Mouse (Mus musculus): ENCODE measurements around the gene Ror1. TPM values are rescaled to one million over a fixed set of nuclear protein-coding genes. Genes with fewer than 3 reads are reported as not detected.

Ror1 gene
- polyA plus RNA-seq, 1 experiment from 2014 or later = 13.0 TPM

DNA sequence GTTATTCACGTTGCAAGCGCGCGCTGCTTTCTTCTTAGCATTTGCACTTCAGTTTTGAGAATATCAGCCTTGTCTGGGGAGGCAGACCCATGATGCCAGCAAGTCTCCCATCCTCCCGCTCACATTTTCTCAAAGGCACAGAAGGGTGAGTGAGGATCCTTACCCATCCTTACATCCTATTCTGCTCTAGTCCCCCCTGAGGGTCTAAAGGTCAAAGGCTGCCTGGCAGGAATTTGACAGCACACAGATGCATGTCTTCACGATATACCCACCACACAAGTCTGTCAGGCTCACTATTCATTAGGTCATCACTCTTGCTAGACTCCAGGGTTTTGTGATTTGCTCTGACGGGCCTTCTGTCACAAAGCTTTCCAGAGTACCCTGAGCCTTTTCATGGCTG is 158.2 kb downstream of the Ror1 start:
- Histone ChIP-seq H3K27ac (ENCODE audit: low read length) (no peak overlapping the region), H3K36me3 (ENCODE audit: control insufficient read depth, insufficient read depth, low read length) (no peaks in the 10 kb centered on the region), H3K9me3 (ENCODE audit: control insufficient read depth, low read length) (no peaks in the 10 kb centered on the region), H3K4me3 (ENCODE audit: low read length) (no peak overlapping the region), H3K27me3 (ENCODE audit: control insufficient read depth, insufficient read depth, low read depth, low read length) (no peaks in the 10 kb centered on the region), H3K4me2 (ENCODE audit: low read depth, low read length) (no peak overlapping the region), H3K9ac (ENCODE audit: low read length) (no peak overlapping the region), H3K4me1 (replicated peaks; ENCODE audit: control insufficient read depth, insufficient read depth, low read length) (peaks cover 18% of the 10 kb centered on the region)
- ATAC-seq (ENCODE audit: low read depth) = no peak
- 78% methylated on average over 7 of the region's 7 CpGs for WGBS

DNA sequence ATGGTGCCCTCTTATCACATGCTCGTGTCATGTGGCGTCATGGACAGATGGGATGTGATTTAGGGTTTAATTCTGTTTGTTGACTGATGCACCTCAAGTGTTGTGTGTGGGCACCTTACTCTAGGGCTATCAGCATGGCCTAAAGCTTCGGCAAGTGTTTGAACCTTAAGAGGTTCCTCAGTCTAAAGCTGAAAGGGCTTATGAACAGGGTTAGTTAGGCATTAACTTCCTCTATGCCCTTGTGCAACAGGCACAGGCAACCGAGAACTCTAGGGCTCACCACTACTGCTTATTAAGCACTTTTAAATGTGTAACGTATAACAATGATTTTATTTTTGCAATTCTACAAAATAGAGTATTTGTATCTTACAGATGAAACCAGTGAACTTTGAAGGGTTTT is 162.9 kb downstream of the Ror1 start:
- Histone ChIP-seq H3K36me3 (ENCODE audit: control insufficient read depth, insufficient read depth, low read length) (no peaks in the 10 kb centered on the region), H3K27ac (ENCODE audit: low read length) (no peak overlapping the region), H3K4me1 (replicated peaks; ENCODE audit: control insufficient read depth, insufficient read depth, low read length) (peaks cover 11% of the 10 kb centered on the region), H3K9me3 (ENCODE audit: control insufficient read depth, low read length) (no peaks in the 10 kb centered on the region), H3K27me3 (ENCODE audit: control insufficient read depth, insufficient read depth, low read depth, low read length) (no peaks in the 10 kb centered on the region), H3K9ac (ENCODE audit: low read length) (no peak overlapping the region), H3K4me3 (ENCODE audit: low read length) (no peak overlapping the region), H3K4me2 (ENCODE audit: low read depth, low read length) (no peak overlapping the region)
- no peak for ATAC-seq (ENCODE audit: low read depth)
- WGBS = 46% methylated on average over 5 of the region's 5 CpGs

DNA sequence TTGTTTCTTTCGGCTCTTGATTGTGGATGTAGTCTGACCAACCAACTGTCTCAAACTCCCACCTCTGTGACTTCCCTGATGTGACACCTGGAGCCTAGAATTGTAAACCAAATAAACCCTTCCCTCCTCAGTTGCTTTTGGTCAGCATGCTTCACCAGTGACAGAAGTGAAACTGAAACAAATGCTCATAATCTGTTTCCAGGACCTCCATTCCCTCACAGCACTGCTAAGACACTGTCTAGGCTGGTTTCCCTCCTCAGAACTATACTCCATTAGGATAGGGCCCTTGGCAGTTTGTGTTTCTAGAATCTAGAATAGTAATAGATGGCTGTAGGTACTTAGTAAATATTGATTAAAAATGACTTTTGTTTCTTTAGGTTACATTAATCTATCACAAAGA is 168.3 kb downstream of the Ror1 start:
- no peak overlapping the region for H3K4me3 ChIP-seq (ENCODE audit: low read length)
- 0 out of 2 replicates have a peak, but pooled peaks cover 3% of the 10 kb centered on the region for H3K4me1 ChIP-seq (replicated peaks; ENCODE audit: control insufficient read depth, insufficient read depth, low read length)
- H3K4me2 ChIP-seq (ENCODE audit: low read depth, low read length) = no peak overlapping the region
- H3K36me3 ChIP-seq (ENCODE audit: control insufficient read depth, insufficient read depth, low read length) = no peaks in the 10 kb centered on the region
- WGBS = 95% methylated on average over 1 of the region's 1 CpGs
- no peaks in the 10 kb centered on the region for H3K27me3 ChIP-seq (ENCODE audit: control insufficient read depth, insufficient read depth, low read depth, low read length)
- no peak overlapping the region for H3K9ac ChIP-seq (ENCODE audit: low read length)
- no peak for ATAC-seq (ENCODE audit: low read depth)
- no peaks in the 10 kb centered on the region for H3K9me3 ChIP-seq (ENCODE audit: control insufficient read depth, low read length)
- no peak overlapping the region for H3K27ac ChIP-seq (ENCODE audit: low read length)

DNA sequence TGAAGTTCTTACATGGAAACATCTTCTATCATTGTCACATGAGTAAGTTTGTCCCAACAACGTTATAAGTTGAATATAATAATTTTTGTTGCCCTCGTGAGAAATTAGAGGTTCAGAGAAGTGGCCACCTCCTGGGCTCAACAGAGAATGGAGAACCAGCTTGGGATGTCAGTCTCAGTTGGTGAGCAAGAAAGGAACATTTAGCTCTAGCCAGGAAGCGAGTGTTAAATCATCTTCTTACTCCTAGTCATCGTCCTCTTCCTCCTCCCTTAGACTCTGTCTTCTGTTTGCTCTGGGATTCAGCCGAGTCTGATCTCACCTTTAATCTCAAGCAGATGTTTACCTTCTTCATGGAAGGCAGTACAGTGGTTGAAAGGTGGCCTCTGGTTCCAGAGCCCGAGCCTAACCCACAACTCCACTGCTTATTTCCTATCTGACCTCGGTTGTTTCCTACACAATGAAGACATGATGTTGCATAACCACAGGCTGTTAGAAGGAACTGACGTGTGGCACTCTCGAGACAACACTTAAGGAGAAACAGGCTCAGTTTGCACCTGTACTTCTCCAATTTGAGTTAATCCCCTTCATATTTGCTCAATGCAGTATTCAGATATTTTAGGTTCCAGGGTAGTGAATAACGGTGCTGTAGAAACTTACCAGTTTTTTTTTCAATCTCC is 175.6 kb downstream of the Ror1 start:
- Histone ChIP-seq H3K9me3 (ENCODE audit: control insufficient read depth, low read length) (no peaks in the 10 kb centered on the region), H3K4me3 (ENCODE audit: low read length) (no peak overlapping the region), H3K9ac (ENCODE audit: low read length) (no peak overlapping the region), H3K4me1 (replicated peaks; ENCODE audit: control insufficient read depth, insufficient read depth, low read length) (peaks cover 9% of the 10 kb centered on the region), H3K27me3 (ENCODE audit: control insufficient read depth, insufficient read depth, low read depth, low read length) (no peaks in the 10 kb centered on the region), H3K27ac (ENCODE audit: low read length) (no peak overlapping the region), H3K36me3 (ENCODE audit: control insufficient read depth, insufficient read depth, low read length) (no peaks in the 10 kb centered on the region), H3K4me2 (ENCODE audit: low read depth, low read length) (no peak overlapping the region)
- ATAC-seq (ENCODE audit: low read depth) = no peak; the same call in 1 of the 2 replicates
- 51% methylated on average over 10 of the region's 10 CpGs for WGBS

DNA sequence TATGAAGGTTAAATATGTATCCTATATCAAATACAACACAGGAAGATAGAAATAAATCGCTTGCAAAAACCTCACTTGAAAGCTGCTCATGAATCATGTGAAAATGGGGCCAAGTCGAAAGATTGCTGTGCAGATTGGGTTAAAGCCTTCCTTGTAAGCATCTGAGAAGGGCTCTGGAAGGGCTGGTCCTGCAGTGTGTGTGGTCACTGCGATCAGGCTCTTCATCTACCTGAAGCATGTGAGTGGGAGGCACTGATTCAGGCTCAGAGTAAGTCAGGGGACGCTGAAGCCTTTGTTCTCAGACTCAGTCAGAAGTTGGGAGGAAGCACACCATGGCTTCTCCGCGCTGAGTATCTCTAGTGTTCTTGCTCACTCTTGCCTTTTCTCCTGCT is 176.1 kb downstream of the Ror1 start:
- H3K9ac ChIP-seq (ENCODE audit: low read length) = no peak overlapping the region
- H3K27ac ChIP-seq (ENCODE audit: low read length) = 0 out of 2 replicates have a peak overlapping the region, but pooled peaks have one; percentile 24
- H3K4me2 ChIP-seq (ENCODE audit: low read depth, low read length) = no peak overlapping the region
- H3K27me3 ChIP-seq (ENCODE audit: control insufficient read depth, insufficient read depth, low read depth, low read length) = no peaks in the 10 kb centered on the region
- WGBS = 34% methylated on average over 6 of the region's 6 CpGs
- no peaks in the 10 kb centered on the region for H3K9me3 ChIP-seq (ENCODE audit: control insufficient read depth, low read length)
- peaks cover 15% of the 10 kb centered on the region for H3K4me1 ChIP-seq (replicated peaks; ENCODE audit: control insufficient read depth, insufficient read depth, low read length)
- peak; percentile 31; the same call in 1 of the 2 replicates for ATAC-seq (ENCODE audit: low read depth)
- H3K4me3 ChIP-seq (ENCODE audit: low read length) = no peak overlapping the region
- H3K36me3 ChIP-seq (ENCODE audit: control insufficient read depth, insufficient read depth, low read length) = no peaks in the 10 kb centered on the region

DNA sequence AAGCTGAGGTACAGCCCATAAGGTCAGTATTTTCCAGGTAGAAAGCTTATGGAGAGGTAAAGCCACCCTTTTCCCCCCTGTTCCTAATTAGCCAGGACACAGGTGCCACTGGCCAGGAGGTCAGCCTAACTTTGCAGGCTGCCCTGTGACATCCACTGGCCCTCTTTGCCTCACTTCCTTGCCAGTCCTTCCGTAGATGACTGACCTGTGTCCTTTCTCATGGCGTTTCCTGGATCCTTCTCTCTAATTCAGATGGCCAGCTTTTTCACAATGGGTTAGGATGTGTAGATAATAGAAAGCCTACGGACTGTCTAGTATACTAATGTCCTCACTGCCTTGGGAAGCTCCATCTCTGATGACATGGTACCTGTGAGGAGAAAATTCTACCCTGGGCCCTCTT is 177.8 kb downstream of the Ror1 start:
- no peak for ATAC-seq (ENCODE audit: low read depth)
- H3K36me3 ChIP-seq (ENCODE audit: control insufficient read depth, insufficient read depth, low read length) = no peaks in the 10 kb centered on the region
- 79% methylated on average over 3 of the region's 3 CpGs for WGBS
- H3K9me3 ChIP-seq (ENCODE audit: control insufficient read depth, low read length) = no peaks in the 10 kb centered on the region
- H3K4me1 ChIP-seq (replicated peaks; ENCODE audit: control insufficient read depth, insufficient read depth, low read length) = peaks cover 17% of the 10 kb centered on the region
- H3K9ac ChIP-seq (ENCODE audit: low read length) = no peak overlapping the region
- no peak overlapping the region for H3K4me3 ChIP-seq (ENCODE audit: low read length)
- H3K27me3 ChIP-seq (ENCODE audit: control insufficient read depth, insufficient read depth, low read depth, low read length) = no peaks in the 10 kb centered on the region
- no peak overlapping the region for H3K27ac ChIP-seq (ENCODE audit: low read length)
- H3K4me2 ChIP-seq (ENCODE audit: low read depth, low read length) = no peak overlapping the region

DNA sequence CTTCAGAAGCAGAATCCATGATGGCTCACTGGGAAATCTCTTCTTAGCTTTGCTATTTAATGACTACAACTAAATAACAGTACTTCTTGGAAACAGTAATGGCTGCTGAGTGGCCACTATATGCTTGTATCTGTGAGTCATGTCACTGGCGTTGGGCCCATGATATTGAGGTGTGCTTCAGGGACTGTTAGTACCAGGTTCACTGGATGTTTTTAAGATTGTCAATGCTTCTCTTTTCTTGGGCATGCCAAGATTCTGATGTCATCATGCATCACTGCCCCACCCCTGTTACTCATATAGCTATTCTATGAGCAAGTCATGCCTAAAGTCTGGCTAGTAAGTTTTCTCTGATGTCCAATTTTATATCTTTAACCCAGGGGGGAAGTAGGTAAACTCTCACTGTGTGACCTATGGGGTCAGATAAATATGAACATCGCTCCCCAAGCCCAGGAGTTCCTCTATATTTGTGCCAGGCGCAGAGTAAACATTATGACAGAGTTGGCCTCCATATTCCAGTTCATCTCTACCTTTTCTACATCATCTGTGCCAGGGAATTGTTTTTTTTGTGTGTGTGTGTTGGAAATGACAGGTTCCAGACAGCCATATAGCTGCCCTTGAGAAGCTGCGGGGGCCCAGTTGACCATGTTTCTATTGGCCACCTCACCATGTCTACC is 178.4 kb downstream of the Ror1 start:
- peaks cover 17% of the 10 kb centered on the region for H3K4me1 ChIP-seq (replicated peaks; ENCODE audit: control insufficient read depth, insufficient read depth, low read length)

DNA sequence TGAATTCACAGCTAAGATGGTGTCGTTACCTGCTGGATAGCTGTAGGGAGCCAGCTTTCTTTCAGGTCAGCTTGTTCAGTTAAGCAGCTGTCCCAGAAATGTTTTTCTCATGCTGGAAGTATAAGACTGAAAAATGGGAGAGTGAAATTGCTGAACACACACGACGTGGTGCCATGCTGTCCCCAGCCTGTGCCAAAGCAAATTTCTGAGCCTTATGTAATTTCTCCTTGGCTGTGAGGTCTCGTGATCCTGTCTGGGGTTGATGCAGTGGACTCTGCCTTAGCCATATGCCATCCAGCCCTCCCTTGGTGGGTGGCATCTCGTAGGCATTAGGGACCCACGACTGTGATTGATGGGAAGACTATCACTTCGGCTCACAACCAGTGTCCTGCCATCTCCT is 180.9 kb downstream of the Ror1 start:
- no peak for ATAC-seq (ENCODE audit: low read depth)
- H3K36me3 ChIP-seq (ENCODE audit: control insufficient read depth, insufficient read depth, low read length) = no peaks in the 10 kb centered on the region
- 51% methylated on average over 7 of the region's 7 CpGs for WGBS
- H3K27ac ChIP-seq (ENCODE audit: low read length) = no peak overlapping the region
- H3K4me3 ChIP-seq (ENCODE audit: low read length) = no peak overlapping the region
- no peak overlapping the region for H3K4me2 ChIP-seq (ENCODE audit: low read depth, low read length)
- peaks cover 14% of the 10 kb centered on the region for H3K4me1 ChIP-seq (replicated peaks; ENCODE audit: control insufficient read depth, insufficient read depth, low read length)
- H3K27me3 ChIP-seq (ENCODE audit: control insufficient read depth, insufficient read depth, low read depth, low read length) = no peaks in the 10 kb centered on the region
- H3K9ac ChIP-seq (ENCODE audit: low read length) = no peak overlapping the region
- H3K9me3 ChIP-seq (ENCODE audit: control insufficient read depth, low read length) = no peaks in the 10 kb centered on the region

More for the DNA sequence above, 178.4 kb downstream of the Ror1 start:
- H3K27me3 ChIP-seq (ENCODE audit: control insufficient read depth, insufficient read depth, low read depth, low read length) = no peaks in the 10 kb centered on the region
- H3K4me2 ChIP-seq (ENCODE audit: low read depth, low read length) = no peak overlapping the region
- 92% methylated on average over 4 of the region's 4 CpGs for WGBS
- ATAC-seq (ENCODE audit: low read depth) = no peak
- H3K27ac ChIP-seq (ENCODE audit: low read length) = no peak overlapping the region
- H3K36me3 ChIP-seq (ENCODE audit: control insufficient read depth, insufficient read depth, low read length) = no peaks in the 10 kb centered on the region
- H3K9me3 ChIP-seq (ENCODE audit: control insufficient read depth, low read length) = no peaks in the 10 kb centered on the region
- no peak overlapping the region for H3K9ac ChIP-seq (ENCODE audit: low read length)
- H3K4me3 ChIP-seq (ENCODE audit: low read length) = no peak overlapping the region

DNA sequence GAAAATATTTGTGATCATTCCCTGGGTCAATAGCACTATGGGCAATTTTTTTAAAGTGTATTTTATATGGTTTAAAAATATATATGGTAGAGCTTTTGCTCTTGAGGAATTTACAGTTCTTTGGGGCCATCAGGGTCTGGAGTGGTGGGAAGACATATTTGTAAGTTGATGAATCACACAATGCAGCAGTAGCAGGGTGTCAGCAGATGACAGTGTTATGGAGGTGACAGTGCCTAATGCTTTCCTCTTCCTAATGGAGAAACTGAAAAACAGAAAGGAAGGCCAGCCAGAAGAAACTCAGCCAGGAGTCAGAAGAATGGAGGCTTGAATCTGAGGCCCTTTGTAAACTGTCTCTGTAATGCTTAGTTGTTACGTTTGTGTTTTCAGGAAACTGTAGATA is 181.4 kb downstream of the Ror1 start:
- no peak overlapping the region for H3K4me3 ChIP-seq (ENCODE audit: low read length)
- WGBS = 42% methylated on average over 1 of the region's 1 CpGs
- ATAC-seq (ENCODE audit: low read depth) = peak; percentile 60; the same call in 1 of the 2 replicates
- H3K9ac ChIP-seq (ENCODE audit: low read length) = no peak overlapping the region
- no peak overlapping the region for H3K27ac ChIP-seq (ENCODE audit: low read length)
- H3K4me1 ChIP-seq (replicated peaks; ENCODE audit: control insufficient read depth, insufficient read depth, low read length) = peaks cover 10% of the 10 kb centered on the region
- no peak overlapping the region for H3K4me2 ChIP-seq (ENCODE audit: low read depth, low read length)
- no peaks in the 10 kb centered on the region for H3K27me3 ChIP-seq (ENCODE audit: control insufficient read depth, insufficient read depth, low read depth, low read length)
- H3K36me3 ChIP-seq (ENCODE audit: control insufficient read depth, insufficient read depth, low read length) = no peaks in the 10 kb centered on the region
- H3K9me3 ChIP-seq (ENCODE audit: control insufficient read depth, low read length) = no peaks in the 10 kb centered on the region

Measured in lung, embryonic 16.5 days (tissue).